22 mouse cellular contexts compared by ENCODE assay signal in the genomic region with DNA sequence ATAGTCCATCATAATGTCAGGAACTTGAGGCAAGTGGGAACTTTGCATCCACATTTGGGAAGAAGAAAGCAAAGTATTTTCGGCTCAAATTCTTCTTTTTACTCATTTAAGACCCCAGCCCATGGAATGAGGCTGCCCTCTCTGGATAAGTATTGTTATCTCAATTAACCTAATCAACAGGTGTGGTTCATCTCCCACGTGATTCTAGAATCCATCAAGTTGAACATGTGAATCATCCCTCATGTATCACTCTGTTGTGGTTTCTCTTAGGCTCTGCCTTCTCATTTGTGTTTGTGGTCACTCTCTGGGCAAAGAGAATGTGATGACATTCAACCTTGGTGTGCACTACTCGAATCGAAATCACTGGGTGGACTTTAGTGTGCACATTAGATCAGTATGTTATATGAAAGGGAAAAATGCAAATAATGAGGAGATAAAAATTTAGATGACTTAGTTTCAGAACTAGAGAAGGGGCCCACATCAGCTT. TPM values are rescaled to one million over a fixed set of nuclear protein-coding genes. Genes with fewer than 3 reads are reported as not detected.
DNase-seq lines count a peak whose midpoint lies in the region; ATAC-seq and TF ChIP-seq lines count a peak whose summit lies in the region.
"Had no signal": no experiment of that assay in that cellular context is flagged by ENCODE, and none has a peak within 500 bp of the region (broad histone marks: within the 10 kb centered on the region; RNA-seq: fewer than 3 reads in every experiment).

No protein-coding gene starts in this region.

- no peak overlapping the region for H3K27ac ChIP-seq in CH12.LX (ENCODE audit: insufficient read depth, low read depth)
- no peak overlapping the region for H3K27ac ChIP-seq in kidney, embryonic 15.5 days
- H3K27ac ChIP-seq: embryonic facial prominence, embryonic 10.5 days; embryonic facial prominence, embryonic 12.5 days; forebrain, embryonic 13.5 days; forebrain, embryonic 15.5 days had no signal

- no peaks in the 10 kb centered on the region for H3K27me3 ChIP-seq in CH12.LX (replicated peaks)
- no peaks in the 10 kb centered on the region for H3K27me3 ChIP-seq in kidney, embryonic 15.5 days
- H3K27me3 ChIP-seq: embryonic facial prominence, embryonic 12.5 days; forebrain, embryonic 13.5 days; forebrain, embryonic 15.5 days; Patski had no signal

- no peak overlapping the region for H3K4me3 ChIP-seq in CH12.LX (replicated peaks in 1 of 3; ENCODE audit: low read depth in 2 of 3, low read length in 2 of 3, poor library complexity in 1 of 3)
- H3K4me3 ChIP-seq in kidney, embryonic 15.5 days (replicated peaks) = no peak overlapping the region
- H3K4me3 ChIP-seq: embryonic facial prominence, embryonic 10.5 days; embryonic facial prominence, embryonic 12.5 days; forebrain, embryonic 13.5 days; forebrain, embryonic 15.5 days had no signal

- H3K9ac ChIP-seq in CH12.LX (ENCODE audit: insufficient read depth, low read depth) = no peak overlapping the region
- H3K9ac ChIP-seq in kidney, embryonic 15.5 days = no peak overlapping the region
- H3K9ac ChIP-seq: embryonic facial prominence, embryonic 12.5 days; forebrain, embryonic 13.5 days; forebrain, embryonic 15.5 days; forebrain, postnatal 0 days had no signal

- in situ Hi-C loops in CH12.LX (cut with MboI; ENCODE audit: low pct_ligation_motif_present, low pct_unique_long_range_greater_than_20kb, low sequenced_read_pairs) = no loop called here

- 0 out of 2 replicates have a peak, but pooled peaks have one; percentile 11 for TF ChIP-seq EP300 in CH12.LX (IDR thresholded peaks at IDR 0.05; ENCODE audit: low read length)

- H3K4me1 ChIP-seq in CH12.LX (ENCODE audit: control insufficient read depth in 1 of 2, insufficient read depth in 2 of 2) = 0 out of 4 replicates have a peak, but pooled peaks cover 0 to 7% of the 10 kb centered on the region in 2 experiments
- no peaks in the 10 kb centered on the region for H3K4me1 ChIP-seq in kidney, embryonic 15.5 days
- H3K4me1 ChIP-seq: embryonic facial prominence, embryonic 10.5 days; embryonic facial prominence, embryonic 12.5 days; forebrain, embryonic 13.5 days; forebrain, embryonic 15.5 days had no signal

- TF ChIP-seq CTCF in CH12.LX (conservative IDR thresholded peaks at IDR 0.05 in 1 of 2, IDR thresholded peaks at IDR 0.05 in 1 of 2; ENCODE audit: low read depth in 2 of 2, low read length in 2 of 2) = no peak

- no peaks in the 10 kb centered on the region for H3K79me2 ChIP-seq in CH12.LX (replicated peaks; ENCODE audit: control insufficient read depth, extremely low read depth, insufficient read depth, poor library complexity, severe bottlenecking)

- H3K9me3 ChIP-seq in CH12.LX (replicated peaks; ENCODE audit: low read length) = no peaks in the 10 kb centered on the region
- no peaks in the 10 kb centered on the region for H3K9me3 ChIP-seq in kidney, embryonic 15.5 days (replicated peaks)
- H3K9me3 ChIP-seq: embryonic facial prominence, embryonic 10.5 days; embryonic facial prominence, embryonic 12.5 days; forebrain, embryonic 13.5 days; forebrain, embryonic 15.5 days had no signal

- ATAC-seq in monocyte, adult 5-6 weeks (replicated peaks; ENCODE audit: insufficient number of reproducible peaks, low FRiP score, low TSS enrichment, poor library complexity, severe bottlenecking) = 0 out of 2 replicates have a peak, but pooled peaks have one; percentile 50
- ATAC-seq in kidney, embryonic 15.5 days (replicated peaks; ENCODE audit: low FRiP score) = no peak
- ATAC-seq: activated CD4-positive, CD25-positive, alpha-beta regulatory T cell, adult 4 months; forebrain, embryonic 13.5 days; forebrain, embryonic 15.5 days; forebrain, postnatal 0 days; Patski had no signal

- no peak for TF ChIP-seq POLR2A in CH12.LX (IDR thresholded peaks at IDR 0.05; ENCODE audit: low read depth, low read length)

- H3K4me2 ChIP-seq in CH12.LX (ENCODE audit: insufficient read depth, low read depth, poor library complexity, severe bottlenecking) = no peak overlapping the region
- H3K4me2 ChIP-seq in kidney, embryonic 15.5 days = no peak overlapping the region
- H3K4me2 ChIP-seq: embryonic facial prominence, embryonic 12.5 days; forebrain, embryonic 13.5 days; forebrain, embryonic 15.5 days had no signal

- H3K36me3 ChIP-seq in CH12.LX (replicated peaks in 1 of 2; ENCODE audit: control insufficient read depth in 1 of 2, insufficient read depth in 1 of 2, low read length in 1 of 2) = peaks cover 0 to 18% of the 10 kb centered on the region in 2 experiments
- no peaks in the 10 kb centered on the region for H3K36me3 ChIP-seq in kidney, embryonic 15.5 days
- H3K36me3 ChIP-seq: embryonic facial prominence, embryonic 10.5 days; embryonic facial prominence, embryonic 12.5 days; forebrain, embryonic 15.5 days had no signal

- 80% methylated on average over 4 of the region's 4 CpGs for WGBS in kidney, embryonic 15.5 days

- TF ChIP-seq RAD21 in CH12.LX (IDR thresholded peaks at IDR 0.05; ENCODE audit: low read depth, low read length) = no peak

- intact Hi-C loops in heart, postnatal 10 days (cut with DNase I) = no loop called here

- dilution Hi-C loops in CH12.LX (cut with MboI; ENCODE audit: extremely low pct_ligation_motif_present, extremely low pct_unique_long_range_greater_than_20kb, low sequenced_read_pairs) = no loop called here

- peak; percentile 24 for DNase-seq in heart, adult 11 months
- DNase-seq in heart, postnatal 10 days = no peak
- no peak for DNase-seq in CH12.LX (ENCODE audit: extremely low read depth)
- DNase-seq in layer of hippocampus, adult 11-12 months (ENCODE audit: low spot score) = no peak
- no peak for DNase-seq in adrenal gland, postnatal 36 days
- DNase-seq: adrenal gland, postnatal 10 days; adrenal gland, postnatal 25 days; B cell, adult 2 months; cerebellum, adult 11-12 months; cerebellum, adult 2 months; cerebellum, adult 9-10 months; cerebellum, postnatal 10 days; cerebellum, postnatal 25 days; forebrain, postnatal 0 days had no signal

TF ChIP-seq in CH12.LX, 34 proteins besides CTCF, POLR2A, EP300 and RAD21:
- TF ChIP-seq JUN (IDR thresholded peaks at IDR 0.05; ENCODE audit: insufficient read depth, low read depth, low read length) = no peak
- no peak for TF ChIP-seq JUND (conservative IDR thresholded peaks at IDR 0.05; ENCODE audit: low read depth, low read length)
- TF ChIP-seq PAX5 (IDR thresholded peaks at IDR 0.05; ENCODE audit: low read length) = no peak
- TF ChIP-seq GABPA (IDR thresholded peaks at IDR 0.05; ENCODE audit: insufficient replicate concordance, low read depth, low read length) = no peak

RNA-seq across cellular contexts. Expression of gene Serpinb6b, which starts 17.6 kb away (rescaled TPM):
- 10 to 100 TPM; 23.9 to 33.8 TPM for total RNA-seq in heart, postnatal 10 days (2021)
- total RNA-seq in CH12.LX (2012; rRNA removed) (9.8 and 11.9 TPM in 2 replicates), CH12.LX (2014; rRNA removed) (38.9 and 44.1 TPM in 2 replicates)
- polyA plus RNA-seq in CH12.LX (2012; ENCODE audit: insufficient read length, low read depth) = 41.2 and 43.1 TPM in 2 replicates
- total RNA-seq in monocyte, adult 5-6 weeks (2017) = 148 to 312 TPM (median 231 TPM) in 3 replicates
- 3.9 and 5.0 TPM in 2 replicates for polyA plus RNA-seq in kidney, embryonic 15.5 days (2015; fragmentation: Nextera tagmentation; extraction: Ambion mirVana)
- 10 to 100 TPM; 22.0 to 38.0 TPM for total RNA-seq in adrenal gland, postnatal 36 days (2021)

RNA-seq across cellular contexts. Expression of gene Serpinb9, which starts 20.5 kb away (rescaled TPM):
- 10 to 100 TPM in 1 of 2 experiments, 1 to 10 TPM in 1; 6.9 to 10.1 TPM for total RNA-seq in heart, postnatal 10 days (2021)
- total RNA-seq in CH12.LX (2012; rRNA removed) (3.3 and 3.5 TPM in 2 replicates), CH12.LX (2014; rRNA removed) (14.6 and 15.6 TPM in 2 replicates)
- 11.8 and 12.1 TPM in 2 replicates for polyA plus RNA-seq in CH12.LX (2012; ENCODE audit: insufficient read length, low read depth)
- total RNA-seq in monocyte, adult 5-6 weeks (2017) = 145 to 315 TPM (median 203 TPM) in 3 replicates
- 8.8 and 9.3 TPM in 2 replicates for polyA plus RNA-seq in kidney, embryonic 15.5 days (2015; fragmentation: Nextera tagmentation; extraction: Ambion mirVana)
- 10 to 100 TPM; 18.7 to 20.0 TPM for total RNA-seq in adrenal gland, postnatal 36 days (2021)

RNA-seq across cellular contexts. Expression of gene Serpinb9b, which starts 44.6 kb away (rescaled TPM):
- under 1 TPM; 0.10 to 0.43 TPM for total RNA-seq in heart, postnatal 10 days (2021)
- total RNA-seq in CH12.LX (2012; rRNA removed) (not detected in 2 replicates), CH12.LX (2014; rRNA removed) (0.24 TPM in 1 of 2 replicates, not detected in the other)
- polyA plus RNA-seq in CH12.LX (2012; ENCODE audit: insufficient read length, low read depth) = not detected in 2 replicates
- 34.6 to 61.0 TPM (median 35.2 TPM) in 3 replicates for total RNA-seq in monocyte, adult 5-6 weeks (2017)
- 0.14 TPM in 1 of 2 replicates, not detected in the other for polyA plus RNA-seq in kidney, embryonic 15.5 days (2015; fragmentation: Nextera tagmentation; extraction: Ambion mirVana)
- total RNA-seq in adrenal gland, postnatal 36 days (2021) = under 1 TPM; 0.13 to 0.16 TPM
- total RNA-seq: adrenal gland, postnatal 10 days; adrenal gland, postnatal 25 days had no signal
- polyA plus RNA-seq: embryonic facial prominence, embryonic 10.5 days had no signal

Comparison
In these comparisons a context has a peak if more than half of its experiments do, and no peak if none do; other contexts are left out.
1. RNA of gene Serpinb9b, which starts 44.6 kb away (total RNA-seq): 34.6 to 61.0 TPM in monocyte, adult 5-6 weeks; 0.10 to 0.43 TPM in heart, postnatal 10 days, 0.24 TPM in CH12.LX and 0.13 to 0.16 TPM in adrenal gland, postnatal 36 days; every median in the first group is over 10 times any median in the second.